Mouse (Mus musculus) thymus, adult 2 months (tissue): ENCODE measurements around the gene Prrt2.

Source experiments
- CTCF ChIP-seq: fragments of 200-500 bp; IDR thresholded peaks from 2 replicates; pipeline ENCODE4 v1.5.1; 2012; ENCODE audit warnings: mild to moderate bottlenecking, control low read depth, low read length, moderate library complexity, borderline replicate concordance; ENCODE audit not compliant: control insufficient read depth, poor library complexity, insufficient read depth; ENCODE audit errors: extremely low read depth
- POLR2A ChIP-seq: fragments of 200-500 bp; IDR thresholded peaks from 2 replicates; pipeline ENCODE4 v1.6.1; 2012; ENCODE audit warnings: mild to moderate bottlenecking, low read length, control low read depth, moderate library complexity; ENCODE audit not compliant: control insufficient read depth, poor library complexity, insufficient read depth; ENCODE audit errors: extremely low read depth

- TF ChIP-seq CTCF, result no peak
- TF ChIP-seq POLR2A, result no peak
These were observed 2.4 kb downstream of the Prrt2 start for GRCm38 (mm10) chr7:127018416-127019305.
